Mouse (Mus musculus): ENCODE measurements around the gene 3110018I06Rik. TPM values are rescaled to one million over a fixed set of nuclear protein-coding genes. Genes with fewer than 3 reads are reported as not detected.

3110018I06Rik gene
- total RNA-seq (2021), result not detected
- long read RNA-seq, experiment 1, result 0 reads
- long read RNA-seq, experiment 2, result 0 reads

GRCm38 (mm10) chr12:107488371-107488770 is at the start of gene 3110018I06Rik:
TSS of gene 3110018I06Rik (plus strand) at chr12:107488632.
- DNase-seq, result no peak

GRCm38 (mm10) chr12:107444681-107445080 is 43.8 kb upstream of the 3110018I06Rik start:
- DNase-seq, result no peak
- intact Hi-C loops (cut with DNase I), result no loop called here

More at GRCm38 (mm10) chr12:107488371-107488770, at the start of gene 3110018I06Rik:
- intact Hi-C loops (cut with DNase I), result no loop called here

- DNase-seq, result no peak
- intact Hi-C loops (cut with DNase I), result no loop called here
These were observed 30.6 kb upstream of the 3110018I06Rik start for GRCm38 (mm10) chr12:107457835-107458234.

- intact Hi-C loops (cut with DNase I), result no loop called here
- no peak for DNase-seq
These were observed 23.7 kb upstream of the 3110018I06Rik start for GRCm38 (mm10) chr12:107464731-107465130.

DNA sequence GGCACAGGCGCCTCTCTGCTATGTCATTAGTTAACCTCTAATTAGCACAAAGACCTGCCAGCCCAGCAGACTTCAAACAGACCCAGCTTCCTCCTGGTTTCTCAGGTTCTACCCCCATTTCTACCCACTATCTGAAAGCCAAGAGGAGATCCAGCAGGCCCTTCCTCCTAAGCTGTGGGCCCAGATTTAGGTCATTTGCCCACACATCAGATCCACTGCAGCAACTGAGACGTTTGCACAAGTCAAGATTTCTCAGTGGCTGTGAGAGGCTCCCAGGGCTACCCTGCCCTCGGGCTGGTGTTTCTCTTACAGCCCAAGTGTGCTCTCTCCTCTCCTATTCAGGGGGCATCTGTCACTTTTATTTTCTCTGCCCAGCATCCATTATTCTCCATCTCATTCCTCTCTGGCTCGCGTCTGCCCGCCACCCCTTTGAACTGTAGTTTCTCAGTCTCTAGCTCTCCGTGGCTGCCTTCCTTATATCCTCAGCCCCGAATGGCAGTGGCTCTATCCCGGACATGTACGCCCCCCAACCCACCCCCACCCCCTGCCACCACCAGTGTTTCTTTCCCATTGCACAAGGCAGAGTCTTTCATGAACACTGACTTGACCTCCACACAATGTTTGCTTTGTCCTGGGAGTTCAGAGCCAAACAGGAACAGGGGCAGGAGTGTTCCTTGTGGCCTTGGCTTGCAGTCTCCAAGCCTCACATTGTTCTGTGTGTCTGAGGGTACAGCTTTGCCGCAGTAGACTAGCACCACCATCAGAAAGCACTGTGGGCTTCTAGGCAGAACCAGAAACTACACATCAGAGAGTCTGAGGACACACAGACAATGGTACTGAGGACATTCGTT is 11.8 kb upstream of the 3110018I06Rik start:
- no peak for DNase-seq
- intact Hi-C loops (cut with DNase I), result no loop called here

GRCm38 (mm10) chr12:107479350-107479749 is 9.1 kb upstream of the 3110018I06Rik start:
- intact Hi-C loops (cut with DNase I), result no loop called here
- DNase-seq, result no peak

DNA sequence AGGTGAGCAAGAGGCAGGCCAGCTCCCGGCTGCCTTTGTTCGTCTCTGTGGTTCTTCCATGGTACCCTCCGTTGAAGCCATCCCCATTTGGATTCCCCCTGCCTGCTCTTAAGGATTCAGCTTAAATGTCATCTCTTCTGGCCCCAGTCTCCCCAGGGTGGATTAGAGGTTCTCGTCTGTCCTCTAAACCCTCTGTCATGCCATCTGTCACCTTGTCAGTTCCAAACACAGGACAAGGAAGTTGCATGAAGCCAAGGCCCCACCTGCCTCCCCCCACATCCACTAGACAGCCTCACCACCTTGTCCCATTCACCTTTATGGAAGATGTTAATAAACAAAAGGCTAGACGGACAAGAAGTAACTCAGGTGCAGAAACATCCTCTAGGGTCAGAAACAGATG is 5.4 kb upstream of the 3110018I06Rik start:
- intact Hi-C loops (cut with DNase I), result no loop called here
- no peak for DNase-seq

GRCm38 (mm10) chr12:107491344-107491743 is 2.9 kb downstream of the 3110018I06Rik start:
- intact Hi-C loops (cut with DNase I), result no loop called here
- no peak for DNase-seq

GRCm38 (mm10) chr12:107496924-107497323 is 8.5 kb downstream of the 3110018I06Rik start:
- DNase-seq, result no peak
- intact Hi-C loops (cut with DNase I), result no loop called here

GRCm38 (mm10) chr12:107509661-107510237 is 21.3 kb downstream of the 3110018I06Rik start:
- DNase-seq, result no peak
- intact Hi-C loops (cut with DNase I), result no loop called here

DNA sequence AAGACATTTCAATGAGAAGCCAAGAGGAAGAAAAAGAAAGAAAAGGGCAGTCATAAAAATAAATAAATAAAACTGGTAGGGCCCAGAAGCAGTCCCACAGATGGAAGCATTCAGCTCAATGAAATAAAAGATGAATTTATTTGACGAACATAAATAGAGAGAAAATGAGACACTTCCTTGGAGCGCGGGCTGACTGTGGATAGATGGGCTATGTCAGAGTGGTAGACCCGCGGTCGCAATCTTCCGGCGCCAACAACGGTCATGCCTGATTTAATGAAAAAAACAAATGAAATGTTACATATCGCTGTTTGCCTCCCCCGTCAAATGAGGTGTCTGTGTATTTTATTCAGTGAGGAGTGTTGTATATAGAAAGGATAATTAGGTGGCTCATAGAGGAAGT is 22.7 kb downstream of the 3110018I06Rik start:
- DNase-seq, result no peak
- intact Hi-C loops (cut with DNase I), result no loop called here

DNA sequence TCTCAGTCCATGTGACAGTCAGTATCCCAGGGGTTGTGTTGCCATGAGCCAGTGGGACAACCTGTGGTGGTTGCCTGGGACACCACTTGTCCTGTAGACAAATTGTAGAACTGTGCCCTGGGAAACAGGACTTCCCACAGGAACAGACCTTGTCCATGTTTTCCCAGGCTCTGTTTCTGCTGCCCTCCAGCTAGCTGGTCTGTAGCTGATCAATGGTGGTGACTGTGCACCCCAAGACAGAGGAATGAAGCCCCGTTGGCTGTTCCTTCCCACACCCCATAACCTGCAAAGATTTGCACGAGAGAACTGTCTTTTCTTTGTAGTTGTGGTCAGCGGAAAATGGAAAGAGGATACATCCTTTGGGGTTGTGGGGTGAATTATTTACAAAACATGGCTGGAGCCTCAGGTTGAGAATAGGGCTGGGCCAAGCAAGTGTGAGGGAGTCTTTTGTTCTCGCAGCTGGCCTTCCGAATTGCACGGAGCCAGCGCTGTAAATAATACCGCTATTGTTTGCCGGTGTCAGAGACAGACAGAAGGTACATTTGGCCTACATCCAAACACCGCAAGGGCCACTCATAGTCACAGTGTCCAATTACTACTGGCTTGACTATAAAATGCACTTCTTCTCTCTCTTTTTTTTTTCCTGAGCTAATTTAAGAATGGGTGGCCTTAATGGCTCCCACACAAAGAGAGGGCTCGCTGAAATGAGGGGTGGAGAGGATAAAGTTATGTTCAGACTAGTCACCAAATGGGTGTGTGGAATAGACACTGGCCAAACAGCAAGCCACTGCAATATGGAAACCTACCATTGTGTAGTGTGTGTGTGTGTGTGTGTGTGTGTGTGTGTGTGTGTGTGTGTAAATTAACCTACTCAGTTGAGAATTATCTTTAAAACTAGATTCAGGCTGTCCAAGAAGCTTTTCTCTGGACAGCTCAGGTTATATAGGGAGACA is 28.1 kb downstream of the 3110018I06Rik start:
- intact Hi-C loops (cut with DNase I), result no loop called here
- DNase-seq, result no peak

GRCm38 (mm10) chr12:107520941-107521340 is 32.5 kb downstream of the 3110018I06Rik start:
- intact Hi-C loops (cut with DNase I), result no loop called here
- no peak for DNase-seq

DNA sequence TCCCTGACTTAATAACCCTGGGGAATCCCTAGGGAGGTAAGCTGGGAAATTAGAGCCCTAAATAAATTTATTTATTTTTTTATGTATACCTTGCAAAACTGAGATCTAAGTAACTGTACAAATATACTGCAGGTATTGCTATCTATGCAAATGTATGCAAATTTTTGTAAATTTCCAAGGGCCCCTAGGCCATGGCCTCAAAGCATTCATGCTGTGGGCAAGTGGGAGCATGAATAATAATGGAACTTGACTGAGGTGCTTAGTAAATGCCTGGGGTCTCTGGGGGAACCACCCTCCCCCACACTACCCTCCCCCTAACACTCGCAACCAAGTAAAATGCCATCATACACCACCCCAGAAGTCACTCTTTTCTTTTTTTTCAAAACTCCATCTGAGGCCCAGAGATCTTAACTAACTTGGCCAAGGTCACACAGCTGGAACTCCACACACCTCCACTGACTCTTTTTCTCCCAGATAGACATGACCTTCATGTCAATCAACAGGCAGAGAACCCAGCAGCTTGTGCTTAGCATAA is 40.0 kb downstream of the 3110018I06Rik start:
- intact Hi-C loops (cut with DNase I), result no loop called here
- DNase-seq, result no peak

- no peak for DNase-seq
- intact Hi-C loops (cut with DNase I), result no loop called here
These were observed 44.4 kb downstream of the 3110018I06Rik start for GRCm38 (mm10) chr12:107532871-107533270.
